Mouse (Mus musculus): ENCODE data around the gene Abcb4.

- no peak for TF ChIP-seq CTCF (IDR thresholded peaks at IDR 0.05; ENCODE audit: extremely low read depth, insufficient read depth, insufficient read length, insufficient replicate concordance)
- TF ChIP-seq POLR2A (IDR thresholded peaks at IDR 0.05; ENCODE audit: low read depth, low read length) = no peak
These were observed 4.7 kb downstream of the Abcb4 start for GRCm38 (mm10) chr5:8898246-8898645.
